Mouse (Mus musculus) CD4-positive, CD25-positive, alpha-beta regulatory T cell, adult 2 months (primary cell): Measurements from ENCODE around the gene Gmeb2.
A peak's percentile ranks its signal among the peaks of the same experiment; 100 is the strongest.

Source experiments
- DNase-seq: peaks from one replicate; pipeline ENCODE4 v3.0.0-alpha.2; 2012; ENCODE audit warnings: low read depth, low spot score

Gene Gmeb2

DNA sequence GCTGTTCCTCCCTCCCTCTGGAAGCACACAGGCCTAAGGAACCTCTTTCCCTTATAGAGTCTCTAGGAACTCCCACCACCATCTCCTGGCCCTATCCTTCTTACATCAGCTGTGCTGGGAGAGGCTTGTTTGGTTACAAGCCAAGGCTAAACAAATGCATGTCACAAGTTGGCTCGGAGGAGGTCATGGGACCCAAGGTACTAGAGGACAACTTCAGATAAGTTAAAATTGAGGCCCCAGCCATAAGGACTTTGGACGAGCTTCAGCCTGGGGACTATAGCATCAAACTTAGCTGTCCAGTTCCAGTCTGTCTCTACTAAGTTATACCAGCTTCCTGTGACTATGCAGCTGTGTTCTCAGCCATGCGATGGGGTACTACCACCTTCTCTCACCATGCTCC is 60.7 kb downstream of the Gmeb2 start:
- no peak for DNase-seq

DNA sequence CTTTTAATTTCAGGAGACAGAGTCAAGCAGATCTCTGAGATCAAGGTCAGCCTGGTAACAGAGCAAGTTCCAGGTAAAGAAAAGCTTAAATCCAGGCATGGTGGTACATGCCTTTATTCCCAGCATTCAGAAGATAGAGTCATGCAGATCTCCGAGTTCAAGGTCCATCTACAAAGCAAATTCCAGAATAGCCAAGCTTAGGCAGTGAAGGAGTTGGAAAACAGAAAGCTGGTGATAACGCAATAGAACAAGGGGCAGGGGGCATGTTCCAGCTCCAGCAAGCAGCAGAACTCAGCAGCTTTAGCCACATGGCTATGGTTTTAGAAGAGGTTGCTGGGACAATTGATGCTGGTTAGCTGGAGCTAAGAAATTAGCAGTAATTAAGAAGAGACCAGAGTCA is 62.8 kb downstream of the Gmeb2 start:
- no peak for DNase-seq

DNA sequence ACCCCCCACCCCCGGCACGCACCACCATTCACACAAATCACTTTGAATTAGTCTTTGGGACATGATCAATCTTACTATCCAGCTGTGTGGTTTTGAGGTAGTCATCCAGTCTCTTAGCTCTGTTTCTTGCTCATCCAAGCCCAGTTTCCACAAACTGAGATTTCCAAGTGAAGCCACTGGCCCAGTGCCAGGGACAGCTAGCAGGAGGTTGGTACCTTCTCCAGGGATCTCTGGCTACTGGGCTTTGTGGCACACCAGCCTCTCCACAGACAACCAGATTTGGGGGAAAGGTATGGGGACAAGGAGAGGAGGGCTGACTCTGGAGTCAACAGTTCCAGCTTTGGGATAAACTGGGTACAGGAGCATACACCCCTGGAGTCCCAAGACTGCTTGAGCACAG is 67.5 kb downstream of the Gmeb2 start:
- no peak for DNase-seq

DNA sequence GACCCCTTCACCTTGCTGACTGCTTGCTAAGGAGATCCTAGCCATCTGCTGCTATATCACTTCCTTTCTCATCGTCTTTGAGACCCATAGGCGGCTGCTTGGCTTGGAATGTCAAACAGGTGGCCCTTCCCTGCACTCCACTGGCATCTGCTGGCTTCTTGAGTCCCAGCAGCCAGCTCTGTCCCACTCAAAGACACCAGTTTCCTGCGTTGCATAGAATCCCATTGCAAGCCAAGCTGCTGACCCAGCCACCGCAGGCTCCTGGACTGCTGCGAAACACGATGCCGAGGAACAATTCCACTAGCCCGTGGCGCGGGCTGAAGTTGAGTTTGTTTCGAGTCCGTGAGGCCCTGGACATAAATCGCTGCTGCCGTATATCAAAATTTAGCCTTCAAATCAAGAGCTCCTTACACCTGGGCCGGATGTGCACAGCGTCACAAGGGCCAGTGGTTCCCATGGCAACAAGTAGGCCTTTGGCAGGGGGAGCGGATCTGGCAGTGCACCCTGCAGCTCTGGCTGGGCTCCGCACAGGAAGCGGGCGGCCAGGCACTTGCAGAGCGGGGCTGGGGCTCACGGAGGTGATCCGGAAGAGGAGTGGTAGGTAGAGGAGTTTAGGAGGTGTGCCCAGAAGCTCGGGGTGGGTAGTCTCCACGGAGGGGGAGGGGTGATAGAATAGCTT is 68.2 kb downstream of the Gmeb2 start, which contains the start of gene Fndc11:
Fndc11 (plus strand) TSS at position 476 of the 679 bp plus-strand sequence.
- DNase-seq, result peak; percentile 96

DNA sequence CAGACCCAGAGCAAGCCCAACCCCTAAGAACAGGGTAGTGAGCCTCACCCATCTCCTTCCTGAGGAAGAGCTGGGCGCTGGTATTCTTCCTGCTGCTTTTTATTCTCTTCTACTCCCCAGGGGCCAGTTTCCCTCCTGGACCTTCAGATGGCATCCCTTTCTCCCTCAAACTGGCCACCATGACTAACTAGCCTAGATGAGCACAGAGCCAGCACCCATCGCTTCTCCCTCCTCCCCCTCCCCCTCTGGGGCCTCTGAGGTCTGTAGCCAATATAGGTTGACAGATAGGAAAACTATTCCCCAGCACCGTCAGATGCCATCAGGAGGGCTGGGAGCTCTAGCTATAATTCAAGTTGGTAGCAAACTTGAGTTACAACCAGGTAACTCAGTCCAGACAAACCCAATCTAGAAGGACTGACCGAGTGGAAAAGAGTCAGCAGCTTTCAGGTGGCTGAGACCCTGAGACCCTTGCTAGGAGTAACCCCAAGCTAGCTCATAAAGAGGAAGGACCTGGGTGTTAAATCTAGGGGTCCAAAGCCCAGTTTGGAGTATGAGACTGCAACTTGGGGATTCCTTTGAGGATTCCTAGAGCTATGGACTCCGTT is 68.9 kb downstream of the Gmeb2 start:
- DNase-seq, result no peak

DNA sequence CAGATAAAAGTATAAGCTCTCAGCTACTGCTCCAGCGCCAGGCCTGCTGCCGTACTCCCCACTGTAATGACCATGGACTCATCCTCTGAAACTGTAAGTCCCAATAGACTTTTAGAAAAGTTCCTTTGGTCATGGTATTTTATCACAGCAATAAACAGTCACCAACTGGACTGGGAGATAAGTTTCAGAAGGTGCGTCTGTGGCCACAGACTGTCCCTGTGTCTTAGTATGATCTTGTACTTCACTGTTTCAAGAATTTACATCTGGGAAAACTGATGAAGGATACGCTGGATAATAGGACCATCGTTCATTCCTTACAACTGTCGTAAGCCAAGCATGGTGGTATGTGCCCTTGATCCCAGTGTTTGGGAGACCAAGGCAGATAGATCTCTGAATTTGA is 71.8 kb downstream of the Gmeb2 start:
- no peak for DNase-seq

DNA sequence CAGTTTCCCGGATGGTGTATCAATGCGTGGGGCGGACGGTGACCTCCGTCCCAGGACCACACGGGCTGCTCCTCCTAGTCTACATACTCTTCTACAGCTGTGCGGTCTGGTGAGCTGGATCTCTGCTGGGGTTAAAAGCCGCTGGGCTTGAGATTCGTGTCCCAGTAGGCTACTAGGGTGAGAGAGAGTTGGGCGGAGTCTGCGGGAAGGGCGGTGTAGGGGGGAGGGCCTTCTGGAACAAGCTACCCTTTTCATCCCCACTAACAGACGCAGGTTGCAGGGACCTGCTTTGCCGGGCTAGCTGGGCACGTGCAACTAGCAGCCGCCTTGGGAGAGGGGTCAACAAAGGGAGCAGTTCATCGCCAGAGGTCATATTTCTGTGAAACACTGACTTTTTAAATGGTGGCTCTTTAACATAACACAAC is 74.8 kb downstream of the Gmeb2 start, which contains the start of gene Srms:
Srms (minus strand) TSS at position 165 of the 425 bp plus-strand sequence.
- peak; percentile 66 for DNase-seq

DNA sequence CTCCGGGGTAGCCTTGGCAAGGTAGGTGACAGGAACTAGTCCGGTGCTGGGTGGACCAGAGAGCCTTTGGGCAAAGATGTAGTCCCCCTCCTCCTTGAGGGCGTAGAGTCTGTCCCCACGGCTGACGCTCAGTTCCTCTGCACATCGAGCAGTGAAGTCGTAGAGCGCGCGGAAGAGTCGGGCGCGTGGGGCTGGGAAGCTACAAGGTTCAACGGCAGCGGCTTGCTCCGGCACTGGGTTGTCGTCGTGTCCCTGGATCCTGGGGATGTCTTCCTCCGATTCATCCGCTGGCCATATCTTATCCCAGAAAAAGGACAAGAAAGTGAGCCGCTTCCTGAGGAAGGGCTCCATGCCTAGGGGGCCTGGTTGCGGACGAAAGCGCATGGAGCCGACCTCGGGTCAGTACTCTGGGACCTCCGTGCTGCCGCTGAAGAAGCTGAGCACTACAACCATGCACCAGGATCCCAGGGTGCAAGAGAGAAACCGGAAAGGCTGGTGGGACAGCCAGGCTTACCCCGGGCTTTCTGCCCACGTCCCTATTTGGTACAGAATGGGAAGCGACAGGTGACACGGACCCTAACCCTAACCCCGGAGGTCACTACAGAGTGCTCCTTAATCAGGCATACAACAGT is 75.3 kb downstream of the Gmeb2 start:
- DNase-seq, result peak; percentile 49

DNA sequence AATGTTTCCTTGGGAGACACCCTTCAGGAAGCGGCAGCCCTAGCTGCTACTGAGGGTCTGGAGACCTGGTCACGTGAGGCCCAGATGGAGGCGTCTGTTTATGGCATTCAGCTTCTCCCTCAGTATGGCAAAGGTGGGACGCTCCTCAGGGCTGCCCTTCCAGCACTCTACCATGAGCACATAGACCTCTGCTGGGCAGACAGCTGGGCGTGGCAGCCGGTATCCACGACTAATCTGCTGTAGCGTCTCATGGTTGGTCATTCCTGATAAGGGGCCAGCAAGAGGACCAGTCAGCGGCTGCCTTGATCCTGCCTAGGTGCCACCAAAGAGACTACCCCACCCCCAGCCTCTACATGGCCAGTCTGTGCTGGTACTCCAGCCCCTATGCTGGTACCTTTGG is 81.7 kb downstream of the Gmeb2 start:
- no peak for DNase-seq

DNA sequence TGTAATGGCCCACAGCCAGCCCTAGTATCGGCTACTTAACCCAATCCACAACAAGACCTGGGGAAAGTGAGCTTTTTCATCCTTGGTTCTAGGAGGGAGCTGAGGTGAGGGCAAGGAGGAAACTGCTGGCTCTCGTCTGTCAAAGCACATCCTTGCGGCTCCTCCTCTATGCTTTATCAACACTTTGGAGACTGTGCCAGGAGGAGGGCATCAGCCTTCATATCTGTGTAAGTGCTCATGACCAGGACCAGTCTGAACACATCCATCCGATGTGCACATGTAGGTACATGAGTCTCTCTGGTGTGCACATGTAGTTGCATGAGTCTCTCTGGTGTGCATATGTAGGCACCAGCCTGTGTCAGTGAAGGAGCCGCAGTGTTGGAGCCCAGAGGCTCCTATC is 82.2 kb downstream of the Gmeb2 start:
- DNase-seq, result no peak

DNA sequence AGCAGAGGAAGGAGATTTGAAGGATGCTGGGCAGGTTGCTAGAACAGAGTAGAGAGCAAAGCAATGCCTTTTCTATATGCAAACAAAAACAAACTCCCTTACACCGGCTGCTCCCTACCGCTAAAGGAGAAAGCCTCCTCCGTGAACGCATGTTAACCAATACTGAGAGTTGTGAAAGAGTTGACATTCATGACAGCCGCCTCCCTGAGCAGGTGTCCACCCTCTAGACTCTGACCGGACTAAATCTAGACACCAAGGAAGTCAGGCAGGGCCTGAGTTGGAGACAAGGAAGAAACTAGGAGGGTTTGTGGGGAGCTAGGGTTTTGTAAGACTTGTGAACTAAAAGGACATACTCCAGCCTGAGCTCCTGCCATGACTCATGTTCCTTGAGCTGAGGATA is 84.9 kb downstream of the Gmeb2 start:
- no peak for DNase-seq

DNA sequence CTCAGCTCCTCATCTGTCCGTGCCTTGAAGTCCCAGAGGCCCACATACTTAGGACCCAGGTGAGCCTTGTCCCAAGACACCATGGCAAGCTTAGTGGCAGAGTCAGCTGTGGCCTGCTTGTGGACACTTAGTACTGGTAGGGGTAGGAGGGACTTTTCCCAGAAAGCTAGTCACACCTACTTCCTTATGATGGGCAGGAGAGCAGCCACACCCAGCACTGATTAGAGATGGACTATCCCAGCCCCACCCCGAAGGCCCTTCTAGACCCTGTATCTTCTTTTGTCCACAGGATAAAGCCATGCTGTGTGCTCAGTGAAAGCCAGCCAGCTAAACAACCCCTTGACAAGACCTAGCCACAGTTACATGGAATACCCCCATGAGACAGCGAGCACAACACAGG is 85.4 kb downstream of the Gmeb2 start, which contains the start of gene Ptk6:
Ptk6 (minus strand) TSS at position 368 of the 400 bp plus-strand sequence.
- DNase-seq, result no peak

DNA sequence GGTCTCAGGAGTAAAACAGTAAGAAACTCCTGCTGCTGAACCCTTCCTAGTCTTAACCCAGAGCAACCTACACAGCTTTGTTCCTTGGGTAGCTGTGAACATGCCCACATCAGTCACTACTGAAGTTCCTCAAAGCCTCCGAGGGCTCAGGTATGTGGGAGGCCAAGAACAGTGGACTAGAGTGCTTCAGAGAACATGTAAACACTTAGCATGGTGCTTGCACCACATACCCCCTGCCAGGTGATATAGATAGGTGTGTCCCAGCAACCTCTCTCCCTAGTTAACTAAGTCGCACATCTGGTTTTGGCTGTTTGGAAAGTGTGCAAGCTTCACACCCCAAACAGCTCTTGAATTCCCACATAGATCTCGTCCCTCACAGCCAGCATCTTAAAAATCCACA is 86.2 kb downstream of the Gmeb2 start:
- DNase-seq, result no peak
